Mouse (Mus musculus) right cerebral cortex, postnatal 4 days (tissue): ENCODE data around the gene Pard3b.

Experiments
- DNase-seq: peaks from one replicate; pipeline ENCODE4 v3.0.0-alpha.2; 2022

Pard3b gene

DNA sequence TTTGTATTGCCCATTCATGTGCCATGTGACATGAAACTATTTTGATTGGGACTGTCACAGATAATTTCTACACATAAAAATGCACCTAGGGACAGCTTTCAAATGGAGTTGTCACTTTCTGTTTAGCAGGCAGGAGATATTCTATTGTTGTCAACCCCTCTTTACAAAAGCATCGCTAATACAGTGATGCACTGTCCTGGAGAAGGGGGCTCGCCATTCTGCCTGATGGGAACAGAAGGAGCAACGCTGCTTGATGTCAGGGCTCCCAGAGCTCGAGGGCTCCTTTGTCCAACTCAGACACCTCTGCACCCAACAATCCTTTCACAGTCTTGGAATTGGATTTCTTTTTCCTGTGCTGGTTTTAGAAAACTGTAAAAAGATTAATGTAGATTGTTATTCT, 871.9 kb downstream of the Pard3b start:
- no peak for DNase-seq

DNA sequence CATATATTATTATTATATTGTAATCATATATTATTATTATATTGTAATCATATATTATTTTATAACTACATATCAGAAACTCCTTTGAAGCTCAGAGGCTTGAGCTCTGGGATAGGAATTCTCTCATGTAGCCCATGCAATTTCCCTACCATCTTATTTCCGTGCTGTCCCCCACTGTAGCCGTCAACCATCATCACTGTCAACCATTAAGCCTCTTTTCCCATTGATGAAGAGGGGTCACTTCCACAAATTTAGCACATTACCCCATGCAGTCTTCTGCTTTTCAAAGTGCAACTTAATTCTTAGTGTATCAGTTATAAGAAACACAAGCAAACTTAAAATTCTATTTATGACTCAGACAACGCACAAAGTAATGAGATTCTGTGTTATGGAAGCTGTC, 873.1 kb downstream of the Pard3b start:
- no peak for DNase-seq

DNA sequence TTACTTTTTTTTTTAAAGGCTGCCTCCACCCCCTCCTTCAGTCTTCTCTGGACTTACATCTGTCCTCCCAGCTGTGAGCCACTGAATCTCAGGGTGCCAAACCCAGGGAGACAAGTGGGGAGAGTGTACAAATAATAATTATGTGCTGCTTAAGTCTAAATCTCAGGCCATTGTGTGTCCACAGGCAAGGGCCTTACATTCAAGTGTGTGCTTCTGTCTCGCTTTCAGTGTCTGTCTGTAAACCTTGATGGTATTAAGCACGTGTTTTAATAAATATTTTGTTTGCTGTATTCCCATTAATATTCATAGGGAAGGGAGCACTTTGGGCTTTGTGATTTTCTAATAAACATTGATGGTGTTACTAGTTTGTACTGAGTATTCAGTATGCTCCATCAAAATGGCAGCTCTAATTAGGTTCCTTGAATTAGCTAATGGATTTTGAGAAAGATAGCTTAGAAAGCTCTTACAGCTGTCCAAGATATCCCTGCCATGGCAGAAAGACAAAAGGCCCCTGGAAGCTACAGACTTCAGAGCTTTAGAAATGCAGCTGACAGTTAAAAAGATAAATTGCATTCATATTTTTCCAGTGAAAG, 880.1 kb downstream of the Pard3b start:
- DNase-seq: no peak

DNA sequence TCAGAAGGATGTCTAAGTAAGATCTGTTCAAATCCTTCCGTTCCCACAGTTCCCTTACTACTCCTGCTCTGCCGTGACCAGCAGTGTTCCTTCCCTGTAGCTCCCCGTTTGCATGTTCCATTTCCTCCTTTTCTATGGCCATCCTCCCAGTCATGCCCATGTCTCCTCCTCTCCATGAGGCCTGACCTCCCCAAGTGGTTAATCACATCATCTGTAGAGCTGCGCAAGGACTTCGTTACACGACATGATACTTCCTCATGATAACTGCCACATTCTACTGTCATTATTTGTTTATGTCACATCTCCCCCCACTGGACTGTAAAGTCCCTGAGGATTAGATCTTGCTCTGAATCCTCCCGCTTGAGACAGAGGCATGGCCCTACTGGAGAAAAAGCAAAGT, 882.7 kb downstream of the Pard3b start:
- no peak for DNase-seq

DNA sequence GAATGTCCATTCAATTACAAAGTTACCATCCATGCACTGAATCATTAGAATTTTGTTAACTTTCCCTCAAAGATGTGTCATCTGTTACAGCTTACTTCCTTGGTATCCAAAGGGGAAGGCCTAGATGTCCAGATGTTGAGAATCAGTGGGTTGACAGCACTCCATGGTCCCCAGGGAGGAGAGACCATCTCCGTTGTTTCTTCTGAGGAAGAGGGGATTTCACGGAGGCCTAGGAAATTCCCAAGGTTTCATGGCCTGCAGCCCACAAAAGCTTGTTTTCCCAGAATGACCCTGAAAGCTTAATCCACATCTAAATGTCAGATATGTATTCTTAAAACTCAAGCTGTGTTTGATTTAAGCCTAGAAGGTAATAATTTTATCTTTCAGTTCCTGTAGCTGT, 884.1 kb downstream of the Pard3b start:
- no peak for DNase-seq

DNA sequence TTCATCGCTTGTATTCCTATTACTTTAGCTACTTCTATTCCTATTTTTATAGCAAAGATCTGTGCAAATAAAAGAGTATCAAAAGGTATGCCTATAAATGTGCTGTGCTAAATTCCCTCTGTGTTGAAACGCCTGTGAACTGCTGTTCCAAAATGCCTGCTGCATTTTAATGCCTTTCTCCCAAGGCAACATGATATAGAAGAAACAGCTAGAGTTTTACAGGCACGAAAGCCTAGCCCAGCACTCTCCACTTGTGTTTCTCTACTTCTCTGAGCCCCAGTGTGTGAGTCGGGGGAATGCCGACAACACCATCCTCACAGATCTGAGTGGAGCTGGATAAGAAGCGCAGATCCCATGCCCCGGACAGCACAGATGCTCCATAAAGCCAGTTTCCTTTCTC, 889.2 kb downstream of the Pard3b start:
- no peak for DNase-seq

DNA sequence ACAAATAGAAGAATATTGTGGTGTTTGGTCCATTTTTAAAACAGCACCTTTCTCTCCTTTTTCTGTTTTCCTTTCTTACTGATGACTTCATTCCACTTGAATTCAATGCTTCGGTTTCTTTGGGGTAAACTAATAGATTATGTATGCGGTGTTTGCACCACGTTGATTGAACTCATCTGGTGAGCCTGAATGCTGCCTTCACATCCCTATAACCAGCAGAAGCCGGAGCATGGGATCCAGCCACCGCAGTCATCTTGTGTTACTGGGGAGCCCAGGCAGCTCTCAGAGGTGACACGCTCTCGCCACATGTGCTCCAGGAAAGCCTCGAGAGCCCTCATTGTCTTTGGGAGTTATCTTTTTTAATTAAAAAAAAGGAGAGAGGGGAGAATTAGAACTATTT, 891.3 kb downstream of the Pard3b start:
- no peak for DNase-seq

DNA sequence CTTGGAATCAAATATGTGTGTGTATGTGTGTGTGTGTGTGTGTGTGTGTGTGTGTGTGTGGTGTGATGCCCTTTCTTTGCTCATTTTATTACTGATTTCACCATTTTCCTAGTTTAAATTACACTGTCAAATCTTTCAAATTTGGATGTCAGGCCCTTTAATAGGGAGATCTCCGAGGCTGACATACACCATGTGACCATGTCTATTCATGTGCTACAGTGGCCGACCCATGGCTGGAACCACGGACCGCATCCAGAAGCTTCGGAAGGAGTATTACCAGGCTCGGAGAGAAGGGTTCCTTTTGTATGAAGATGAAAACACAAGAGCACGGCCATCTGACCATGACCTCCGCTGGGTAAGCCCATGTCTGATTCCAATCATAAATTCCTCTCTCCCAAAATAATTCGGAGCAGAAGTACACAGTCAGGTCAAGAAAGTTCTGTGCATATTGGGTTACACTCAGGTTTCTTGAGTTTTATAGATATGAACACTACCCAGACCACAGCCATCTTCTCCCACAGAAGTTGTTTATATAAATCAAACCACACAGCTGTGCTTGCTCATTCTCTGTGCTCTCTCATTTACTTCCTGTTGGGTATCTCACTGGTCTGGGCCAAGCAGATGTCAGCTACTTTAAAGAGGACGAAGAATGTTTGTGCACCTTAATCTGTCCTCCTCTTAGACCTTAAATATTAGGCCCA, 894.0 kb downstream of the Pard3b start:
- no peak for DNase-seq

DNA sequence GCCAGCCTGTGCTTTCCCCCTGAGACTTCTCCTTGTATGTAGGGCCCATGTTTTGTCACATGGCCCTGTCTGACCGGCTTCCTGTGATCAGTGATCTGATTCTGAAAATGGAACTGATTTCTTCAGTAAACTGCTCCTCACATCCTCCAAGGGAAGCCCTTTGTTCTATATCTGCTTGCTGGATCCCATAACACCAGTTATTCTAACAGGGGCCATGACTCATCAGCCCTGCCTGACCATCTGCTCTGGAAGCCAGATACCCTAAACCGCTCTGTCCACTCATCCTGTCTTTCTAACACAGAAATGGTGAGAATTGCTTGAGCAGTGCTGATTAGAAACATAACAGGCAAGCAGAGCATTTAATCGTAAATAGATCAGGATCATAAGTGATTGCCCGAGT, 910.3 kb downstream of the Pard3b start:
- DNase-seq: no peak

DNA sequence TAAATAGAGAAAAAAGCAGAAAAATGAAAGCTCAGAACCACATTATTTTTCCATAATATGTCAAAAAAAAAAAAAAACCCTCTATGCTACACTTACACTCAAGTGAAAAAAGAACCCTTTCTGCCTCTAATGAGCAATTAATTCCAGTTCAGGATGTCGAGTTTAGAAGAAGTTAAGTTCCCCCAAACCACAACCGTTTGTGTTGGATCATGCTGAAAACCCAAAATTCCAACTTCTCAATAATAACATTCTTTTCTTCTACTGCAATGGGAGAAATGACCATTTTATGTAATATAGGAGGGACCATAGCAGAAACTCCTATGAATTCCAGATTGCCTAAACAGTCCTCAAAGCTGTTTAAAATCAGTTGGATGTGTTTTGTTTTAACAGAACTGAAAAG, 911.9 kb downstream of the Pard3b start:
- no peak for DNase-seq

DNA sequence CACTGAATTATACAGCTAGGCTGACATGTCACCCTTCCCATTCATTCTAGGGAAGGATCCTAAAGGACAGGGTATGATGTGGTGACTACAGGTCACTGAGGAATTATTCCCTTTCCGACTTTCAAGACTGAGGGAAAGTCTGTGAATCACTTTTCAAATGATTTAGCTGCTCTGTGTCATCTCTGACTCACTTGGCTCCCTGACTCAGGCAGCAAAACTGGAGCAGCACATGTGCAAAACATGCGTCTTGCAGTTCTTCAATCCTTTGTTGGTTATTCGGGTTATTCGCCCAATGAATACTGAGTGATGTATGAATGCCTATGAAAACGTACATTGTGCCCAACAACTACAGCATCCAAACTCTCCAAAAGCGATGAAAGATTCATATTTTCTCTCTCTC, 912.9 kb downstream of the Pard3b start:
- DNase-seq: no peak

DNA sequence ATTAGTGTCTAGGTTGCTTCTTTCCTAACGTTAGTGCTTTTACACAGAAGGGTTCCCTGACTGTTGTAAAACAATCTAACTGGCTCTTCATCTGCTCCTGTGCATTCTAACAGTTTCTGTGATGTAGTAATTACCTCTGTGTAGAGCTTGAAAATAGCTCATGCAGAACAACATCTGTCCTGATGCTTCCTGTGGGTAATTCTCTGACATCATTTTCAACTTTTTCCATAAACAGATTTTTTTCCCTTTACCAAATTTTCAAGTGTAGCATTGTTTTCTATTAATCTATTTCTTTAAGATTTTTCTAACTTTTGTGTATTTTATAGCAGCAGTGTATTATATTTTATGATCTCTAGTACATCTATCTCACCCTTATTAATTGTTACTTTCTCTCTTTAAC, 917.2 kb downstream of the Pard3b start:
- no peak for DNase-seq

DNA sequence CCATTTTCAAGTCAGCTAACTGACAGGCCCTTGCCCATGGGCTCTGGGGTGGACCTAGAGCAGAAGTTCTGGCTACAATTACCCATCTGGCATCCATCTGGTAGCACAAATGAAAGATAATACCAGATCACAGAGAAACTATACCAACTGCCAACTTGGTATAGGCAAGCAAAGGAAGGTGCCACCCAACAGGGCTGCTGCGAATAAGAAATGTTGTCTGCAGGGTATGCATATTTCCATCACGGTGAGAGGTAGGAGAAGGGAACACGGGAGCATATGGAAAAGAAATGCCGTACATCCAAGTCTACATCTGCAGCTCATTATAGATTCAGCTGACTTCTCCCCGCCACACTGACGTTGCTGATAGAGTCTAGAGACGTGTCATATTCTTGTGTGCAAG, 924.4 kb downstream of the Pard3b start:
- DNase-seq: no peak

DNA sequence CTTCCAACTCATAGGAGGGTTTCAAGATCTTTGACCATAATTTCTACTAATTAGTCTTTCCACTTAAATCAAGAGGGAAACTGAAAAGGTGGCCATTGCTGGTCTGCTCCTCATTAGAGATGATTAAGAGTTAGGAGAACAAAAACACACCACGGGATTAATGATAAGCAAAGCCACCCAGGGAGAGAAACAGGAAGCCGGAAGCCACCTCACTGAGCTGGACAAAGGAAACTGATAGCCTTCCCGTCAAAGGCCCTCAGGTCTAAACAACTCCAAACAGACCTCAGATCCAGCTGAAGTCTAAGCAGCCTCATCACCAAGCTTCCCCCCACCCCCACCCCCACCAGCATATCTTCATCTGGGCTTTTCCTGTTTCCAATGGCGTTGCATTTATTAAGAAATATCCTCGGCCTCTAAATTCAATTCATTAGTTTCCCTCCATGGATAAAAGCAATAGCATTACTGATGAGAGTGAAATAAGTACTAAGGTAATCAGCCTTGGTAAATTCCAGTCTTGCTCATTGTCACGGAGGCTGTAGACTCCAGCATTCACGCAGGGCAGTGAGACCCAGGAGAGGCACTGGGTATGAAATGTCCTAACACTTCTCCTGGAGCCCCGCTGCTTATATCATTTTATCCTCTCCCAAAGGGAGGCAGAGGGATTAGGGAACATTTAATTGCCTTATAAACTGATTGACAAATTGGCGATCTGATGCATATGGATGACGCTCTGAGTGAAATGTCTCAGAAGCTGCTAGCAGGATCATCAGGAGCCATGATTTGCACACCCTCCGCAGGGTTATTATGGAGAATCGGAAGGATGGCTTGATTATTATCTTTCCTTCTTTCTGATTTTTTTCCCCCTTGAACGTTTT, 925.9 kb downstream of the Pard3b start:
- DNase-seq: no peak

DNA sequence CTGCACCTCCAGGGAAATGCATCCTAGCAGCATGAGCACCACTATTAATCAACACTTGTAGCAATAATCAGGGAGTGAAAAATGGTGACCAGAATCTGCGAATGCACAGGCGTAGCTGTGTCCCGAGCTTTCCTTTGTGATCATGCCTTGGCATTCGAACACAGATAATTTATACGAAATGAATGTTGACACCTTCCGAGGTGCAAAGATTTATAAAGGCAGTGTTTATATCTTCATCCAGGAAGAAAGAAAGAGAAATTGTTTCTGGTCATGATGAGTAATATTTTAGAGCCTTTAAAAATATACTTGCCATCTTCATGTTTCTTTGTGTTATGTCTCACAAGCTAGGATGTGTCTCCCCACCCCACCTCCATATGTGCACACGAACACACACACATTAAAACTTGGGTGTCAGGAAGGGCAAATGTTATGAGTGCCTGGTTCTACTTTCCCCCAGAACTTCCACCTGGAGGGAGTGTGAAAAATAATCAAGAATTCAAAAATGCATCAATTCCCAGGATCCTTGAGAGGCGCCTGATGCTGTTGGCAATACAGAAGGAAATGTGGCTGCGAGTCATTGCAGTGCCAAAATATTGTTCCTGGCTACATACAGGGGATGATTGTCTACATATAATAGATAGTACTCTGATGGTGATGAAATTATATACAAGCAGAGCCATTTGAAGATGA, 926.6 kb downstream of the Pard3b start:
- DNase-seq: no peak

DNA sequence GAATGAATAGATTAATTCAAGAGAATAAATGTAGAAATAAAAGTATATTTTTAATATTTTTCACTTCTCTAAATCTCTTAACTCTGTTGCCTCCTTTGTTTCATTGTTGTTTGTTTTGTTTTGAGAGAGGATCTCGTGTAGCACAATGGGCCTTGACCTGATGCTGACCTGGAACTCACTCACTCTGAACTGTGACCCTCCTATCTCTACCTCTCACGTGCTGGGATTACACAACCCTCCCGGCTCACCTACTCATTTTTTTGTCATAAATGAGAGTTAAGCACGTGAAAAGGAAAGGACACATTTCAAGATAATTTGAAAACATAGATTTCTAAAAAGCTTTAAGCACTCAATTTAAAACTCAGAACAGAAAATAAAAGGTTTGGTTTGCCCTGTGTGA, 928.0 kb downstream of the Pard3b start:
- no peak for DNase-seq

DNA sequence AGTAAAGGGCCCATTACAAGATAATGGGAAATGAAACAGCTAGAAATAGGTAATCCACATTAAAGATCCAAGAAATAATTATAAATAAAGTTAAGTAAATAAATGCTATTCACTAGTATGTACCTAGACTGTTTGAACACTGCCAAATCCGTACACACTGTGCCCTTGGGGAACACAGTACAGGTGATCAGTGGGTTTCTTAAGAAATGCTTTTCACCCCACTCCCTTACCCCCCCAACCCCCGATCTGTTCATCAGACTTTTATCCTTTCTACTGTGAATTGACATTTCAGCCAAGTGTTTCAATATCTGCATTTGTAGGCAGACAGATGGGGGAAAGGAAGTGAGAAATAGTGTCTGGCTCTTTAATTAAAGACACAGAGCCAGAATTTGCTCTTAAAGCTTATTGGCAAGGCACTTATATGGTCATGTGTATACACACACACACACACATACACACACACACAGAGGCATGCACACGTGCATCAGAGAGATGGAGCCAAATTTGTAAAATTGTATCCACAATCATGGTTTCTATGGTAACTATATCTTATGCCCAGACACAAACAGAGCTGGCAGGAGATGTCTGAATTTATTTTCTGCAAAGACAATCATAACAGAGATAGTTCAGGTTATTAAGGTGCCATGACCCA, 938.4 kb downstream of the Pard3b start:
- DNase-seq: no peak

DNA sequence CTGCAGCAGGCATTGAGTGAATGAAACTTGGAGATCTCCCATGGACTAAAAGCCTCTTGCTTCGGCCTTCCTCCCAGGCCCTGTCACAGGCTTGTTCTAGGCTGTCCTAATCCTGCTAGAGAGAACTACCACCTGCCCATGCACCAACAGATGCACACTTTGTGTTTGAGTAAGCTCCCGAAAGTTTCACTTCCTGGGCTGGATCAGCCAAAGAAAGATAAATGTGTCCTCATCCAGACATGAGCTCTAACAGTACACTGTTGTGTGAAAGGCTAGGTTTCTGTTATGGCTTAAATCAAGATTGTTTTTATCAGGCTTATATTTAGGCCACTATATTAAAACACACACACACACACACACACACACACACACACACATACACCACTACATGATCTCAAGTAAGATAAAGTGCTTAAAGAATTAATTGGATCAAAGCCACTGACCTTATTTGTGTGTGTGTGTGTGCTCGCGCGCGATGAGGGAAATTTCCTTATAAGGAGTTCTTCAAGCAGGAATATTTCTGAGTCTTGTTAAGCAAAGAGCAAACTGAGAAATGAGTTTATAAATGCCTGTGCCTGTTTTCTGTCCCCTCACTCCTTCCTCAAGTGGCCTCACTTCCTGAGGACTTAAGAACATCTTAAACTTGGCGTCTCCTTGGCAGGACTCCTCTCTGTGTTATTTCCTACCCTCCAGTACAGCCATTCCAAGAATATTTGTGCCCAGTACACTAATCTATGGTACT, 940.6 kb downstream of the Pard3b start:
- DNase-seq: no peak

DNA sequence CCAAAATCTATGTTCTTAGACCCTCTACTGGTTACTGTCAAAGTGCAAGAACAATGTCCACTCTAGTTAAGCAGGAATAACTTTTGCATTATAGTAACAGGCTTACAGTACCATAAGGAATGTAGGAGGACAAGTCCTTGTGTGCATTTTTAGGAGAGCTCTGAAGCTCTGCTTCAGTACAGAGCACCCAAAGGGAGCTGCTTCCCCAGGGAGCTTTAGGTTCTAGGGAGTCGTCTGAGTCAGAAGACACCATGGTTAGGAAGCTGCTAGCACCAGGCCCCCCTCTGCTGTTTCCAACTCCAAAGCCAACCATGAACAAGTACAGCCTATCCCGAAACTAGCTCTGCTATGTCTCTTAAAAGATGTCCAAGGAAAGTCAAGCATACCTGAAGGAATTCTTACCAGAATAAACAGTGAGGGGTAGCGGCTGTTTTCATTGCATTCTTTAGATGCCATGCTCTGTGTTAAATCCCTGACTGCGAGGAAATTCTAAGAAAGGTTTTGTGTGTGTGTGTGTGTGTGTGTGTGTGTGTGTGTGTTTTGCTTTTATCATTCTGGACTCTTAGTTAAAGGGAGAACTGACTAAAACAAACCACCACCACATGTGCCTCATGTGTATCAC, 941.8 kb downstream of the Pard3b start:
- no peak for DNase-seq

DNA sequence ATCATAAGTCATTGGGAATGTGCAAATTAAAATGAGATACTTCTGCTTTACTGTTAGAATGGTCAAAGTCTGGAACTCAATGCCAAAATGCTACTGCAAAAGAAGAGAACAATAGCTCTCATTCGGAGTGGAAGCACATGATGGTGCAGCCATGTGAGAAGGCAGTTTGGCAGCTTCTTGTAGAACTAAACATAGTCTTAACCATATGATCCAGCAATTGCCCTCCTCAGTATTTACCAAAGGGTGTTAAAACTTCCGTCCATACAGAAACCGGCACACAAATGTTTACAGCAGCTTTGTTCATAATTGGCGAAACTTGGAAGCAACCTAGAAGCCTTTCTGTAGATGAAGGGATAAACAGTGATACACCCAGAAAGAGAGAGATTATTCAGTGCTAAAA, 943.9 kb downstream of the Pard3b start:
- DNase-seq: no peak

DNA sequence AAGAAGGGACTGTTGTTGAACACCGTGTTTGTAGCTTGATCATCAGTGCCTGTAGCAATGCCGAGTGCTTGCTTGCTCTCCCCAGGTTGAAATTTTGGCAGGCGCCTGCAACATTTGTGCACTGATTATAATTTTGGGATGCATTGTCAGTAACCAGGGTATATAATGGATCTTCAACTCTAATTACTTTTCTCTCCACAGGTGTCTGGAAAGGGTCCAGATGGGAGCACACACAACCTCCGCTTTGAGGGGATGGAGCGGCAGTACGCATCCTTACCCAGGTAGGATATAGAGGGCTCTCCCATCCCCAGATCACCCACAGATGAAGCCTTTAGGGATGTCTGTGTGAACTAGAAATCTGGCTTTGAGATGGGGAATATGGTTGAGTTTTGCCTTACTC, 948.9 kb downstream of the Pard3b start:
- no peak for DNase-seq
